Mouse (Mus musculus): Measurements from ENCODE around the gene Ddx41. TPM values are rescaled to one million over a fixed set of nuclear protein-coding genes. Genes with fewer than 3 reads are reported as not detected.

The Ddx41 gene
- polyA plus RNA-seq (2017; shearing (Covaris generic)) = 10 to 100 TPM; 78.5 to 92.3 TPM

DNA sequence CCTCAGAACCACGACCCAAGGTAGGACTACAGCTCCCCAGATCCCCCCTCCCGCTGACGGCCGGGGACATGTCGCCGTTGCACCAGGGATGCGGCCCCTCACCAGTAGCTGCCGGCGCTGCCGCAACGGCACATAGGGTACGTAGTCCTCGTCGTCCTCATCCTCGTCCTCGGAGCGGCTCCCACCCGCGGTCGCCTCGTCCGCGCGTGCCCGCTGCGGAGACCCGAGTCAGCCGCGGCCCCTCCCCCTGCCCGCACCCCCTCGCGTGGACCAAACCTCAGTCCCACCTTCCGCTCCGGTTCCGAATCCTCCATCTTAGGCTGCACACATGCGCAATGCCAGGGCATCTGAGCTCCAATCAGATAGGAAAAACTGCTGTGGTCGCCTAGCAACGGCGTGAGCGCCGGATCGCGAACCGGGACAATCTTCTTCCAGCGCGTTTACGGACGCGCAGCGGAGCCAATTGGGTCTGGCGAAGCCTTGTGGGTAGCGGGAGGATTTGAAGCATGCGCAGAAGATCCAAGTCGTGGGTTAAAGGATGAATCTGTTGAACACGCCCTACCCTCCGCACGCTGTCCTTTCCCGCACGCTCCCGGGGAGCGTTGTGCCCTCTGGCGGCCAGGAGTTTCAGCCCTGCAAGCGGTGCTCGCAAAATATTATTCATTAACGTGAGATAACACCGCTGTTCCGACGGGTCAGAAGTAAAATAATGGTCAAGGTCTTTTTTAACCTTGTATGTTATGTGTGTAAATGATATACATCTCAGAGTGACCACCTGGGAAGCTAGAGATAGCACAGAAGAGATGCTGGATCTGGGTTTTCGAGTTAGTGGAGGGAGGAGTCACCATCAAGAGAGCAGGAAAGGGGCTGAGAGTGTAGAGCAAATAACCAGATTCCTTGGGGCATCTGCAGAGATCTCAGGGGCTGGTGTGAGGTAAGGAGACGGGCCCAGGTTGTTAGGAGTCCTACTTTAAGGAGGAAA is at the start of gene Ddx41:
Gene Ddx41, minus strand, starts transcription at position 465 of the 982 bp plus-strand sequence.

GRCm38 (mm10) chr13:55573432-55573831 is 37.0 kb upstream of the Ddx41 start, which contains the start of gene Tmed9:
Gene Tmed9 (plus strand): TSS chr13:55573732.

GRCm38 (mm10) chr13:55571027-55571751 is 34.7 kb upstream of the Ddx41 start, which contains the start of gene Fam193b:
Gene Fam193b (minus strand): TSS chr13:55571120.

DNA sequence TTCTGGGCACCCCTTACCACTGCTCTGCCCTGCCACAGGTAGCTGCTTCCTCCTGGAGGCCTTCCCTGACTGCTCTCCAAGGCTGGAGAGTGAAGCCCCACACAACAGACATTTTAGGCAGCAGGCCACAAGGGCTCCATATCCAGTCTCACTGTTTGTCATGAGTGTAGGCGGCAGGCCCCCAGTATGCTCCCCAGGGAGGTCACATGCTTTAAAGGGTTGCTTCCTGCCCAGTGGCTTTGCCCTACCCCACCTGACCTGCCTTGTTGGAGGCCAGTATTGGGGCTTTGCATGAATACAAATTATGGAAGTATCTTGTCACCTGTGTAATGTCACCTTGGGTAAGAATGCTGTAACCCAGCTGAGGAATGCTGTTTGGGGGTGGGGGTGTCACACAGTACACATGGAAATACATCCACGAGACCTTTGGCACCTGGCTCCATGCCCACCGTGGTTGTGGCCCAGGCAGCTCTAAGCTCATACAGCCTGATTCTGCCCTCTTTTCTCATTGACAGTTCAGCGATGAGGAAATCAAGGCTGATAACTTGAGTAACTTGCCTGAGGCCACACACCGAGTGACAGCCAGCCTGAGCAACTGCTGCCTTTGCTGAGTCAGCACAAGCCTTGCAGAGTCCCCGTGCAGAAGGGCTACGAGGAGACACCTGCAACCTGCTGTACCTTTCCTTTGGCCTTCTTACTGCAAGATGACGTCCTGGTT is 7.1 kb downstream of the Ddx41 start, which contains the start of gene Dok3:
Gene Dok3, minus strand, starts transcription at position 99 of the 718 bp plus-strand sequence.

GRCm38 (mm10) chr13:55513111-55513748 is 23.2 kb downstream of the Ddx41 start, which contains the start of gene Pdlim7:
Gene Pdlim7 (minus strand): TSS chr13:55513676.

GRCm38 (mm10) chr13:55487578-55488498 is 48.6 kb downstream of the Ddx41 start, which contains the start of gene Dbn1:
Gene Dbn1 (minus strand): TSS chr13:55488111.

Other genes starting within 250 kb of the Ddx41 start
- gene Prelid1, start 216.2 kb downstream of the Ddx41 start, polyA plus RNA-seq (2017; shearing (Covaris generic)) = 100 to 1,000 TPM; 286 to 289 TPM
- gene Rab24, start 214.7 kb downstream of the Ddx41 start, polyA plus RNA-seq (2017; shearing (Covaris generic)) = 100 to 1,000 TPM; 157 to 162 TPM
- gene Mxd3, start 206.8 kb downstream of the Ddx41 start, polyA plus RNA-seq (2017; shearing (Covaris generic)) = 1 to 10 TPM in 1 of 2 experiments, under 1 TPM in 1; 0.51 to 1.2 TPM
- 100 to 1,000 TPM; 138 to 149 TPM for gene Lman2, start 173.9 kb downstream of the Ddx41 start, polyA plus RNA-seq (2017; shearing (Covaris generic))
- 100 to 1,000 TPM; 144 to 172 TPM for gene Rgs14, start 166.9 kb downstream of the Ddx41 start, polyA plus RNA-seq (2017; shearing (Covaris generic))
- gene Slc34a1, start 138.5 kb downstream of the Ddx41 start, polyA plus RNA-seq (2017; shearing (Covaris generic)) = under 1 TPM; 0.05 to 0.13 TPM
- gene Pfn3, start 121.4 kb downstream of the Ddx41 start, polyA plus RNA-seq (2017; shearing (Covaris generic)) = not detected
- gene F12, start 109.9 kb downstream of the Ddx41 start, polyA plus RNA-seq (2017; shearing (Covaris generic)) = not detected
- gene Grk6, start 91.6 kb downstream of the Ddx41 start, polyA plus RNA-seq (2017; shearing (Covaris generic)) = 100 to 1,000 TPM; 281 to 356 TPM
- gene Prr7, start 72.4 kb downstream of the Ddx41 start, polyA plus RNA-seq (2017; shearing (Covaris generic)) = 1 to 10 TPM; 1.7 to 2.1 TPM
- not detected for gene Dbn1, start 48.5 kb downstream of the Ddx41 start, polyA plus RNA-seq (2017; shearing (Covaris generic))
- 10 to 100 TPM; 14.8 to 15.1 TPM for gene Pdlim7, start 23.0 kb downstream of the Ddx41 start, polyA plus RNA-seq (2017; shearing (Covaris generic))
- 1 to 10 TPM; 2.4 to 8.6 TPM for gene Dok3, start 7.4 kb downstream of the Ddx41 start, polyA plus RNA-seq (2017; shearing (Covaris generic))
- gene Fam193b, start 34.5 kb upstream of the Ddx41 start, polyA plus RNA-seq (2017; shearing (Covaris generic)) = 10 to 100 TPM; 53.3 to 66.9 TPM
- gene Tmed9, start 37.1 kb upstream of the Ddx41 start, polyA plus RNA-seq (2017; shearing (Covaris generic)) = 100 to 1,000 TPM; 266 to 288 TPM
- gene B4galt7, start 63.2 kb upstream of the Ddx41 start, polyA plus RNA-seq (2017; shearing (Covaris generic)) = 10 to 100 TPM; 37.2 to 52.2 TPM
- 10 to 100 TPM; 32.7 to 40.6 TPM for gene Caml, start 86.3 kb upstream of the Ddx41 start, polyA plus RNA-seq (2017; shearing (Covaris generic))
- 10 to 100 TPM; 60.5 to 74.3 TPM for gene Ddx46, start 98.4 kb upstream of the Ddx41 start, polyA plus RNA-seq (2017; shearing (Covaris generic))
- gene B230219D22Rik, start 156.5 kb upstream of the Ddx41 start, polyA plus RNA-seq (2017; shearing (Covaris generic)) = 10 to 100 TPM; 19.0 to 26.0 TPM
- gene Txndc15, start 178.0 kb upstream of the Ddx41 start, polyA plus RNA-seq (2017; shearing (Covaris generic)) = 10 to 100 TPM; 51.4 to 65.6 TPM
- gene Pcbd2, start 190.7 kb upstream of the Ddx41 start, polyA plus RNA-seq (2017; shearing (Covaris generic)) = 10 to 100 TPM; 50.3 to 54.4 TPM
- gene Catsper3, start 247.9 kb upstream of the Ddx41 start, polyA plus RNA-seq (2017; shearing (Covaris generic)) = 1 to 10 TPM in 1 of 2 experiments, not detected in 1; 1.6 TPM

Data from inflammation-experienced regulatory T-cells (primary cell).